Mouse (Mus musculus) gonadal fat pad, adult 2 months (tissue): ENCODE measurements around the gene Mylpf. TPM values are rescaled to one million over a fixed set of nuclear protein-coding genes. Genes with fewer than 3 reads are reported as not detected.
"Not testable (repeated sequence)": the region's sequence is repeated elsewhere in the genome, so short reads cannot be mapped to it uniquely, and the experiment has no call there.

ENCODE experiments used
- DNase-seq: peaks from one replicate; pipeline ENCODE4 v3.0.0-alpha.2; 2012; ENCODE audit warnings: low read depth
- polyA plus RNA-seq: library from polyadenylated mRNA; depleted of rRNA; stranded (reverse); fragments of >200 nt; gene quantifications from 2 replicates; pipeline ENCODE4 v1.2.3, GENCODE M21; 2012

The Mylpf gene
- polyA plus RNA-seq, 1 experiment, result 7.6 TPM

DNA sequence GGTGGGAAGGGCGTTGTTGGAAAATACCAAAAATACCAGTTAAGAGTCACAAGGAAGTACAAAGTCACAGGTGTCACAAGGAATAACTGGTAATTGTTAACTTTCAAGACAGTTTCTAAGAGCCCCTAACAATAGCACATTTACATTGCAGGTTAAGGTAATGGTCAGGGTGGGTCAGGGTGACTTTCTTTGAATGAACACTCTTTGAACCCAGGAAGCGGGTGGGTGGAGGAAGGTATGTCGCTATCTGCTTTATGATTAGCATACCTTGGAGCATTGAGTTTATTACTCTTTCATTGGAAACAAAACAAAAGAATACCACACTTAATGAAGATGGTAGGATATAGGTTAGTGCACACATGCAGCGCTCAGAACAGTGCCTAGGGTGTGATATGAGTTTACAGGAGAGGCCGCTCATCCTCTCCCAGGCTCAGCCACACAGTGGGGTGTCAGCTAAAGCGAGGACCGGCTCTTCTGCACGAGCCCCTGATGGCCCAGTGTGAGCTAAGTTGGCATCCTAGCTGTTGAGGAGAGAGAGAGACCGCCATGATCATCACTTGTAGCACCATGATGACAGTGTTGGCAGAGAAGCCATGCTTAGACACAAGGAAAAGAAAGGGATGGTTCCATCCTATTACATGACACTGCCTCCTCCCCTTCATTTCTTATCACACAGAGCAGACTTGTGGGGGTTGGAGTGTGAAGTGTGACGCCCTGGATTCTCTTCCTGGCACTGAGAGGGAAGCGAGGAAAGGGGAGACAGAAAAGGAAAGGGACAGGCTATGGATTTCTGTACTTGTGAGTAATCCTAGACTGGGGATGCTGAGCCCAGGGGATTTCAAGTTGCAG lies 16.7 kb downstream of the Mylpf start:
- no peak for DNase-seq

DNA sequence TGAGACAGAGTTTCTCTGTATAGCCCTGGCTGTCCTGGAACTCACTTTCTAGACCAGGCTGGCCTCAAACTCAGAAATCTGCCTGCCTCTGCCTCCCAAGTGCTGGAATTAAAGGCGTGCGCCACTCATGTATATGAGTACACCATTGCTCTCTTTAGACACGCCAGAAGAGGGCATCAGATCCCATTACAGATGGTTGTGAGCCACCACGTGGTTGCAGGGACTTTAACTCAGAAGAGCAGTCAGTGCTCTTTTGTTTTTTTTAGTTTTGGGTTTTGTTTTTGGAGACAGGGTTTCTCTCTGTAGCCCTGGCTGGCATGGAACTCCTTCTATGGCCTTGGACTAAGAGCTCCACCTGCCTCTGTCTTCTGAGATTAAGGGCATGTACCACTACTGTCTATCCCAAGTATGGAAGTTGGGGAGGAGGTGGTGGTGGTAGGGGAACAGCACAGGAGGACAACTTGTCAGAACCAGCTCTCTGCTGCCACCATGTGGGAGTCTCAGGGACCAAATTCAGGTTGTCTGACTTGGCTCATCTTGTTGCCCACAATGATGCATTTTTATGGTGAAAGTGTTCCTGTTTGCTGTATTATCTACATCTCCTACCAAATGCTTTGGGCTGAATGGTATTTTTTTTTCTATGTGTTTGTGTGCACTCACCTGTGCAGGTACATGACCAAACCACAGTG lies 20.1 kb downstream of the Mylpf start:
- DNase-seq, result no peak

DNA sequence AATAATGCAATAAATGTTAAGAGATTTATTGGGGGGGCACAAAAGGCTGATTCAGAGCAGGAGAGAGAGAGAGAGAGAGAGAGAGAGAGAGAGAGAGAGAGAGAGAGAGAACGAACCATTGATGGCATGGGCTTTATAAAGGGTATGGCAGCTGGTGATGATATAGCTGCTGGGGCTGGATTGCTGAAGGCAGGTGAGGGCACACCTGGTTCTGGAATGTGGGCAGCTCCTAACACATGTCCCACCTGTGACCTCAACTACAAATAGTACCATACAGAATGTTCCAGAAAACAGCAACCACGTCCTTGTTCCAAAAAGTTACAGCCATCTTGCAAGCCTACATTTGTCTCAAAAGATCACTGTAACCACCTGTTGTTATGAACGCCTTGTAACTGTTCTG lies 22.7 kb downstream of the Mylpf start:
- DNase-seq, result no peak

DNA sequence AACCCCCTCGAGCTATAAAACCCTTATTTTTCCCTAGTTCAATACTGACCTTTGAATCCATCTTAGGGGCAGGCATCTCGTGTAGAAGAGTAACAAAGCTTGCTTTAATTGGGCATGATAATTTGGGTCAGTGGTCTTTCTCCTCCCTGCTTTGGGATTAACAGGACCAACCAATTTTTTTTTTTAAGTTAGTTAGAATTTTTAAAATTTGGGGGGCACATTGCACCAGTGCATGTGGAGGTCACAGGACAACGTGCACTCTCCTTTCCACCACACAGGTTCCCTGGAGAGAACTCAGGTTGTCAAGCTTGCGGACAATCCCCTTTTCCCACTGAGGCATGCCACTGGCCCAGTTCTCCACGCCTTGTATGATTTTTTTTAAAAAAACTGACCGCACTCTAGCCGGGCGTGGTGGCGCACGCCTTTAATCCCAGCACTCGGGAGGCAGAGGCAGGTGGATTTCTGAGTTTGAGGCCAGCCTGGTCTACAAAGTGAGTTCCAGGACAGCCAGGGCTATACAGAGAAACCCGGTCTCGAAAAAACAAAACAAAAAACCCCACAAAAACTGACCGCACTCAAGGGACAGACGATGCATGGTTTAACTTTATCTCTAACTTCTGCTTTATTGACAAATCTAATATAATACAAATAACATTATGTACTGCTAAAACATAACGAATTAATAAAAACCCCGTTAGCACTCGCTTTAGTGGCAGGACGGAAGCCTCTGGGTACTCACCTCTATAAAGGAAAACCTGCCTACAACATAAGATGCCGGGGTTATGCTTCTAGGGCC lies 23.3 kb downstream of the Mylpf start:
- DNase-seq, result no peak

DNA sequence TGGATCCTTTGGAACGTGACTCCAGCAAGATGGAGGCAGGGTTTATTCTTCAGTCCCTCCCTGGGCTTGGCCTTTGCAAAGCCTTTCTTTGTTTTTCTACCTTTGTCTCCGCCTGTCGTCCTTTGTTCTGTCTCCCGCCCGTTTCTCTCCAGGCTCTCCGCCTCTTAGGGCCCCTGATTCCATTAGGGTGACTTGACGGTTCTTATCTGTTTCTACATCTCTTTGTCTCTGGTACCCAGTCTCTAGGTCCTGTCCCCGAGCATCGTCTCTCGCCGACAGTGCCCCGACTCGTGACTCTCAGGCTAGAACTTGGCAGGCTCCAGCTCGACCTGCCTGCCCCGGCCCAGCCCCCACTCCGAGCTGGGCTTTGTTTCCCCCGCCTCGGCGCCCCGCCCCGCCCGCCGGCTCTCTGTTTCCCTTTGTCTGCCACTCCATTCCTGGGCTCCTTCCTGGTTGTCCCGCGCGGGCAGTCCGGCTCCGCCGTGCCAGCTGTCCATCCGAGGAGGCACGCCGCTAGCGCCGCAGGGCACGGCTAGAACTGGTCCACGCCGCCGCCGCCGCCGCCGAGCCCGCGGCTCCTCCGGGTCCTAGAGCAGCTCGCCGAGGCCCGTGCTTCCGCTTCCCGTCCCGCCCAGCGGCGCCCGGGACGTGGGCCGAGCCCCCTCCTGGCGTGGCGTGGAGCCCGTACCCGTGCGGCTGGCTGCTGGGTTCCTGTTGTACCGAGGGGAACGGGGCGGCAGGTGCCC lies 24.1 kb downstream of the Mylpf start, which contains the start of the genes Zfp553 and Sept1:
Gene Zfp553, plus strand, starts transcription at position 440 of the 746 bp plus-strand sequence.
Gene Sept1, minus strand, starts transcription at position 509 of the 746 bp plus-strand sequence.
- DNase-seq, result no peak

DNA sequence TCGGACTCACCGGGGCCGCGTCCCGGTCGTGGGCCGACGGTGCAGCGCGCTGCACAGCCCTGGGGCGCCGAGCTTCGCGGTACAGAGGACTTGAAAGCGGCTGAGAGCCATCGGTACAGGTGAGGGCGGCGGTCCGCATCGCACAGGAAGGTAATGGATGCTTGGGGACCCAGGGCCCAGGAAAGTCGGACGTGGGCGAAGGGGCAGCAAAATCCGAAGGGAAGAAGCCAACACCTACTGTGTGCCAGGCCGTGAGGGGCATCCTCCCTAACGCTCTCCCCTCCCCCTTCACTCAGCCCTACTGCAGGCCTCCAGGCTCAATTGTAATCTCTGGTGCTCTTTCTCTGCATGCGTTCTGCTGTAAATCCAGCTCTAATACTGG lies 24.7 kb downstream of the Mylpf start:
- no peak for DNase-seq

DNA sequence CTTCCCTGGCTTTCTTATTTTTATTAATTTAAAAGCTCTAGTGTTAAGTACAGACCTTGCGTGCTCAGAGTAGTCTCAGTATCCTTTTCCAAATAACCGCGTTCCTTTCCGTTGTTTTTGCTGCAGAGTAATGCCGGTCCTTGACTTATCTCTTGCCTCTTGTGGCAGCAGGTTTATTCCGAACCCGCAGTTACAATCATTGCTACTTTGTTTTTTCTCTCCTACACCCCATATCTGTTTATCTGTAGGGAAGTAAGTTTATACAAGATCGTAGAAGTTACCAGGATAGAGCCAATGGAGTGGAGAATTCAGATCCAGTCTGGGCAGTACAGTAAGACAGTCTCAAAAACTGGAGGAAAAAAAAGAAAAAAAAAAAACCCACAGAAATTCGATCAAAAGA lies 25.1 kb downstream of the Mylpf start:
- no peak for DNase-seq

DNA sequence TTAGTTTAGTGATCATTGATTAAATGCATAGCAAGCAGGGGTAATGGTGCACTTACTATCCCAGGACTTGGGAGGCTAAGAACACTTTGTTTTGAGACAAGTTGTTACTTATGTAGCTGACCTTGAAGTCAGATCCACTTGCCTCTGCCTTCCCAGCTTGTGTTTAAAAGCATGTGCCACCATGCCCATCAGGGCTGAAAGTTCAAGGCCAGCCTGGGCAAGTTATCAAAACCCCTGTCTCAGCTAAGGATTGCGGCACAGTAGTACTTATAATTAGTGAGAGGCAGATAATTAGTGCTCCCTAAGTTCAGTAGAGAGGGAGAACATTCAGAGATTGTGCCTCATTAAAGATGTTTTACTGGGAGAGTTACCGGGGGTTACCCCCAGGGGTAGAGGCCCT lies 26.1 kb downstream of the Mylpf start:
- DNase-seq, result no peak

DNA sequence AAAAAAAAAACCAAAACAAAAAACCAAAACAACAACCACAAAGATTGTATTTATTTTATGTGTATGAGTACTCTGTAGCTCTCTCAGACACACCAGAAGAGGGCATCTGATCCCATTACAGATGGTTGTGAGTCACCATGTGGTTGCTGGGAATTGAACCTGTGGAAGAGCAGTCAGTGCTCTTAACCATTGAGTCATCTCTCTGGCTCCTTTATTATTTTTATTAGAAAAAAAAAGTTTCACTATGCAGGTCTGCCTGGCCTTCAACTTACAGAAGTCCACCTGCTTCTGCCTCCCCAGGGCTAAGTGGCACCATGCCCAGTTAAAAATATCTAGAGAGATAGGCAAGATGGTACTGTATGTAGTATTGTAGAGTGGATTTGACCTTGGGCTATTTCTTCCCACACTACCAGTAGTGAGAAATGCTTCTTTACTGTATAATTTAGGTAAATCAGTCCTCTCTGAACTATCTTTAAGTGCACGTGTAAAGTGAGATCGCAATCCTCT lies 34.7 kb downstream of the Mylpf start:
- DNase-seq, result no peak

DNA sequence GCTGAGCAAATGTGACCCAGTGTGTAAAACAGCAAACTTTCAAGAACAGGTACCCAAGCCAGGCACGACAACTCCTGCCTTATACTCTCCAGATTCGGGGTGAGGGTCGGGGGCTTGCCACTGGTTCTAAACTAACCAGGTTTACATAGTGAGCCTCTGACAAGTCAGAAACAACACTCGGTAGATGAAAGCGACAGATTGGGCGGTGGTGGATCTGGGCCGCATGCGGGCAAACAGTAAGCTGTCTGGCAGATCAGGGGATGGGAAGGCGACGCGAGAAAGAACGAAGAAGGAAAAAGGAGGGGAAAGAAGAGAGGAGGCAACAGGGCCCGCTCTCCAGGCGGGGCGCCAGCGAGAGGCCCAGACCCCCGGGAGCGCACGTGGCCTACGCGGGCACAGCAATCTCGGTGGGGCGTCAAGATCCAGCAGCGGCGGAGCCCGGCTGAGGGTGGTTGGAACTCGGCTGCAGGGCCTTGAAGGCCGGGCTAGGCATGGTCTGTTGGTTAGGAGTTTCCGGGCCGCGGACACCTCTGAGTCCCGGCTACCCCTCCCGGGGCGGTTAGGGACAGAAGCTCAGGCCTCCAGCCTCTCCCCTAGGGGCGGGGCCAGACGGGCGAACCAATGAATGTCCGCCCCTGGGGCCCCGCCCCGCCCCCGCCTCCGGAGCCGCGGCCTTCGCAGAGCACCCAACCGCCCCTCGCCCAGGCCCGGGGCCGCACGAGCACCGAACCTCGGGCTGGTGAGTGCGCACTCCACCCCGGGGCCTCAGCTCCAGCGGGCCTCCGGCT lies 35.4 kb downstream of the Mylpf start, which contains the start of gene Zfp771:
Gene Zfp771, plus strand, starts transcription at position 405 of the 788 bp plus-strand sequence.
- no peak for DNase-seq

DNA sequence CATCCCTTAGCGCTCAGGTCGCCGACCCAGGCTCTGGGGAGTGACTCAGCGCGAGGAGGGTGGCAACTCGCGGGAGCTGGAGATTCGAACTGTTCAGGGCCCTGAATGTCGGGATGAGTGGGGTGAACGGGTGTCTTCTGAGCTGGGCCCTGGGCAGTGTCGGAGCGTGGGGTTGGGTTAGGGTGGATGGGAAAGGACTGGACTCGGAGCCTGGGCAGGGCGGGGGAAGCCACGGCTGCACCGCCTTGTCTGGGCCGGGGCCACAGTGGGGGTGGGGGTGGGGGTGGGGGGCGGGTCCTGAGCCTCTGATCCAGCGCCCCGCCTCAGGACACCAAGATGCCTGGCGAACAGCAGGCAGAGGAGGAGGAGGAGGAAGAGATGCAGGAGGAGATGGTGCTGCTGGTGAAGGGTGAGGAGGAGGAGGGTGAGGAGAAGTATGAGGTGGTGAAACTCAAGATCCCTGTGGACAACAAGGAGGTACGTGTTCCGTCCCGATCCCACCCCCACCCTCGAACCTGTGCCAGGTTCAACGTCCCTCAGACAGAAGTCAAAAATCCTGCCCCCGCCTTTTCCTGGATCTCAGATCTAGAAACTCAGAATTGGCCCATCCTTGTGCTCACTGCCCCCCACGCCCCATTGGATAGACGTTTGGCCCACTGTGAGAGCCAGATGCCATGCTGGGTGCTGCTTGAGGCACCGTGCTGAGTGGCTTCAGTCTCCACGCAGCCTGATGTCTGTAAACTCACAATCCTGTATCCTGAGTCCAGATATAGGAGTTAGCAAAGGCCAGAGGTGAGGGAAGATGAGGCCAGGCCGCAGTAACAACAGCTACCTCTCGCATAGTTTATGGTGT lies 36.2 kb downstream of the Mylpf start:
- DNase-seq, result no peak

DNA sequence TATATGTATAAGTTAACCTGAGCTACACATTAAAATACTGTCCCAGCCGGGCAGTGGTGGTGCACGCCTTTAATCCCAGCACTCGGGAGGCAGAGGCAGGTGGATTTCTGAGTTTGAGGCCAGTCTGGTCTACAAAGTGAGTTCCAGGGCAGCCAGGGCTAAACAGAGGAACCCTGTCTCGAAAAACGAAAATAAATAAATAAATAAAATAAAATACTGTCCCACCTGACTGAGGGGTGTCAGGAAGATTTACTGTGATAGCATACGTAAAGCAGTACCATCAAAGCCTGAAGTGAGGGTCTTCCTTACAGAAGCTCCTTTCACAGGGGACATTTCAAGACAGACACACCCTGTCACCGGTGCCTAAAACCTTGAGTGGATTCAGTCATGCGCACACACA lies 41.8 kb downstream of the Mylpf start:
- not testable (repeated sequence) for DNase-seq

DNA sequence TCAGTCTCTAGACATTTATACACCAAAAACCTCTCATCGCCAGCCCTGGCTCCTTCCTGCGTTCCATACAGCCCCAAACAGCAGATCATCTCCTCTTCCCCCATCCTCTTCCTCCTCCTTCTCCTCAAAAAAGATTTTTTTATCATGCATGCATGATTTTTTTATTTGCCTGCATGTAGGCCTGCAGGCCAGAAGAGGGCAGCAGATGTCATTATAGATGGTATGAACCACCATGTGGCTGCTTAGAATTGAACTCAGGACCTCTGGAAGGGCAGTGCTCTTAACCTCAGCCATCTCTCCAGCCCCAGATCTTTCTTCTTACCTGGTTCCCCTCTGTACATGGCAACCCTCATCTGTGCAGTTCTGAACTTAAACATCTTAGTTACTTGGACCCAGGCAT lies 43.7 kb downstream of the Mylpf start:
- no peak for DNase-seq

DNA sequence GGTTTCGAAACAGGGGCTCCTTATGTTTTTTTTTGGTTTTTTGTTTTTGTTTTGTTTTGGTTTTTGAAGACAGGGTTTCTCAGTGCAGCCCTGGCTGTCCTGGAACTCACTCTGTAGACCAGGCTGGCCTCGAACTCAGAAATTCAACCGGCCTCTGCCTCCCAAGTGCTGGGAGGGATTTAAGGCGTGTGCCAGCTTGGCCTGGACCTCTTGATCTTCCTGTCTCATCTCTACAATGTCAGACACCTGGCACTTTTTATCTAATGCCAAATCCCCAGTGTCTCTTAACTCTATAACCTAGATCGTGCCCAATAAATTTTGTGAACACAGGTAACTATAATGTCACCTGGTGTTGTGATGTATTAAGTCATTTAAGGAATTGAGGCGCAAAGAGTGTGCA lies 44.7 kb downstream of the Mylpf start:
- no peak for DNase-seq

DNA sequence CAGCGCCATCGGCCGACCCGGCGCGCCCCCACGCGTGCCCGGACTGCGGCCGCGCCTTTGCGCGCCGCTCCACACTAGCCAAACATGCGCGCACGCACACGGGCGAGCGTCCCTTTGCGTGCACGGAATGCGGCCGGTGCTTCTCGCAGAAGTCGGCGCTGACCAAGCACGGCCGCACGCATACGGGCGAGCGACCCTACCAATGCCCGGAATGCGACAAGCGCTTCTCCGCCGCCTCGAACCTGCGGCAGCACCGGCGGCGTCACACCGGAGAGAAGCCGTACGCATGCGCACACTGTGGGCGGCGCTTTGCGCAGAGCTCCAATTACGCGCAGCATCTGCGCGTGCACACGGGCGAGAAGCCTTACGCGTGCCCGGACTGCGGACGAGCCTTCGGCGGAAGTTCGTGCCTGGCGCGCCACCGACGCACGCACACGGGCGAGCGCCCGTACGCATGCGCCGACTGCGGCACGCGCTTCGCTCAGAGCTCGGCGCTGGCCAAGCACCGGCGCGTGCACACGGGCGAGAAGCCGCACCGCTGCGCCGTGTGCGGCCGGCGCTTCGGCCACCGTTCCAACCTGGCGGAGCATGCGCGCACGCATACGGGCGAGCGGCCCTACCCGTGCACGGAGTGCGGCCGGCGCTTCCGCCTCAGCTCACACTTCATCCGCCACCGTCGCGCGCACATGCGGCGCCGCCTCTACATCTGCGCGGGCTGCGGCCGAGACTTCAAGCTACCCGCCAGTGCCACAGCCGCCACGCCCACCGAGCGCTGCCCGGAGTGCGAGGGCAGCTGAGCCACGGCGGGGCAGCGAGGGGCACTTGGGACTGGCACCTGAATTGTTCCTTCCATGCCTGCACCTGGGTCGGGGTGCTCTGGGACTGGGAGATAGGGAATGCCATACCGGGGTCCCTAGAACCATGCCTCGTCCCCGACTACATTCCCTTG lies 45.4 kb downstream of the Mylpf start:
- no peak for DNase-seq

DNA sequence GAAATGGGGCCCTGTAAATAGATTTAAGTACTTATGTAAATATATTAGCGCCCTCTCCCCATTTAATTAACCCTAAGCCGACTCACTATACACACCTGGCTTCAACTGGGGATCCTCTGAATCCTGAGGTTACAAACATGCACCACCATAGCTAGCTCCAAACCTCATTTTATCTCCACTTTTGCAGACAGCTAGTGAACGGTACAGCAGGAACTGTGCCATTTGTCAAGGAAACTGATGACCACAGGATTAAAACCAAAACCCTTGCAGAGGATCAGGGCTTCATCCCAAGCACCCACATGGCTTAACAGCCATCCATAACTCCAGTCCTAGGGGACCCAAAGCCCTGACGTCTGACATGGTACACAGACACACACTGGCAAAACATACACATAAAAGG lies 46.3 kb downstream of the Mylpf start:
- DNase-seq, result no peak

DNA sequence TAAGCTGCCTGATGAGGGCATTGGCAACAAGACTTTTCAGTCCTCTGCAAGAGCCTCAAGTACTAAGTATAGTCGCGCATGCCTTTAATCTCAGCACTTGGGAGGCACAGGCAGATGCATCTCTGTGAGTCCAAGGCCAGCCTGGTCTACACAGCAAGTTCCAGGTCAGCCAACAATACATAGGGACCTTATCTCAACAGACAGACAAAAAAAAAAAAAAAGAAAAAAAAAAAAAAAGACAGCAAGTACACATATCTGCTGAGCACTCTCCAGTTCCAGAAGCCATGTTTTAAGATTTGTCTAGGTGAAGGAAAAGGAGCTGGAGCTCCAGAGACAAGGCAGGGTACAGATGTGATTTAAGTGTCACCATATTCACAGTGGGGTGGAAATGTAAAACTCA lies 47.3 kb downstream of the Mylpf start:
- no peak for DNase-seq

DNA sequence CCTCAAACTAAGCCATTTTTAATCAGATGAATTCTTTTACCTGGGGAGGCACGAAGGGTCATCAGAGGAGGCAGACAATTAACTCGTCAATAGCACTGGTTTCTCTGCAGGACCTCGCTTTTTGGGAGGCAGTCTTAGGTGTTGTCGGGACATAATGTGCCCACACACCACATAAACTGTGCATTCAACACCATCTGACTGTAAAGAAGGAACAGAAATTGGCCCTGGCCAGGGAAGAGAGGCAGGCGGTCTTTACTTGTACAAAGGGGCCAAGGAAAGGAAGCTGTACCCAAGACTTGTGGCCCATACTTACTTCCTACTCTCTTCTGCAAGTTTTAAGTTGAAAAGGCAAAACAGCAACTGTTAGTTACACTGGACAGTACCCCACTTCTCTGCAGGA lies 47.8 kb downstream of the Mylpf start:
- DNase-seq, result no peak
